Mouse (Mus musculus) olfactory bulb, adult 2 months (tissue): ENCODE results near the gene Gm17490.

Source experiments
- CTCF ChIP-seq: fragments of 200-500 bp; IDR thresholded peaks from 2 replicates; pipeline ENCODE4 v1.5.1; 2012; ENCODE audit warnings: low read depth, mild to moderate bottlenecking, low read length, moderate library complexity; ENCODE audit not compliant: insufficient read depth
- POLR2A ChIP-seq: fragments of 200-500 bp; IDR thresholded peaks from 2 replicates; pipeline ENCODE4 v1.6.1; 2012; ENCODE audit warnings: mild to moderate bottlenecking, low read depth, low read length, moderate library complexity; ENCODE audit not compliant: insufficient read depth

DNA sequence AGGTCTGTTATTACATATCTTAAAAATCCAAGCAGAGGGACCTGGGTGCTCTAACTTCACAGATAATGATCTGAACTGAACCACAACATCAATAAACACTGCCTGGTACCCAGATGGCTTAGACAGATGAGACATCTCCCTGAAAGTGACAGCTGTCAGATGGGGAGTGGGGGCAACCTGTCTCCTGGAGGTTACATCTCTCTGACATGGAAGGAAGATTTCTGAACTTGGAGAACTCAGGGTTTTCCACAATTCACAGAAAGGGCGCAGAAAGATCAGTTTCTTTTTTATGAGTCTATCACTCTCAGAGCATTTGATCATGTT lies 36.8 kb upstream of the Gm17490 start:
- no peak for TF ChIP-seq POLR2A
- TF ChIP-seq CTCF = no peak
